1 mouse cellular context compared by ENCODE assay signal in the genomic region with DNA sequence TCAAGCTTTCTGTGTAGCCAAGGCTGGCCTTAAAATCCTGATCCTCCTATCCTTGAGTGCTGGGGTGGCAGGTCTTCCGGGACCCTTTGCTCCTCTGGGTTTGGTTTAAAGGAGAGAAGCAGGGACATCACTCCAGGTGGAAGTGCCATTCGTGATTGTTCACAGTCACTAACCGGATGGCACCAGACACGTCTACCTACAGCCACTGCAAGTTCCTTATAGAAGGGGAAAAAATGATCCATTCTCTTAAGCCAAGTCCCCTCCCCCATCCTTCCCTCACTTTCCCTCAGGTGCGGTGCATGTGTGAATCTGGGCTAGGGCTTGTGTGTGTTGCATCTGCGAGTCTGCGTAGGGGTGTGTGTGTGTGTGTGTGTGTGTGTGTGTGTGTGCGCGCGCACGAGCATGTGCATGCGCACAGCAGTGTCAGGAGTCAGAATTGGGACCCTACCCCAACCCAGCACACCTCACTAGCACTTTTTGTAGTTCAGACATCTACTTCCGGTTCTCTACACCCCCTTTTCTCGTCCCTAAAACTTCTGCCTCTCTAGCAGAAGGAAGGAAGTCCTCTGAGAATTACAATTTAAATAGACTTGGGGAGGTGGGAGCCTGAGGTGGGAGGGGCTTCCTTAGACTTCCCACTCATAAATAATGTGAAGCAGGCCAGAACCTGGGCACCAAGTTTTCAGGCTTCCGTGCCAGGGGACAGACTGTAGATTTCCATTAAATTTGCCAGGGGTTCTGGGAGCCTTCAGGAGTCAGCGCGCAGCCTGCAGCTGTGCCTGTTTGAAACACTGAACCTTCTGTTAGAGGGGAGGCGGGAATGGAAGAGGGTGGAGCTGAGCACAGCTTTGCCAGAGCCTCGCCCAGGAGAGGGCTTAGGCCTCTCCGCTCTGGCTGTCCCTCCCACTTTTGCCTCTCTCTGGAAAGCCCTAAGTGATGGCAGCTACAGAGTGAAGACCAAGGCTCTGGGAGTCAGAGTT.
TF ChIP-seq lines count a peak whose summit lies in the region.

No protein-coding gene starts in this region.

TF ChIP-seq in MEL, 35 proteins besides CTCF, POLR2A, EP300 and RAD21:
- TF ChIP-seq SIN3A (IDR thresholded peaks at IDR 0.05; ENCODE audit: low read length) (no peak), GABPA (IDR thresholded peaks at IDR 0.05; ENCODE audit: low read depth, low read length) (no peak), MEF2A (IDR thresholded peaks at IDR 0.05; ENCODE audit: extremely low read depth, insufficient replicate concordance, low read depth, low read length, poor library complexity, severe bottlenecking) (no peak), ZKSCAN1 (IDR thresholded peaks at IDR 0.05; ENCODE audit: low read depth, low read length) (no peak), CHD2 (IDR thresholded peaks at IDR 0.05; ENCODE audit: low read length) (no peak), KAT2A (conservative IDR thresholded peaks at IDR 0.05; ENCODE audit: low read depth, low read length) (no peak), POLR2AphosphoS2 (IDR thresholded peaks at IDR 0.05; ENCODE audit: low read length) (no peak), MAFK (IDR thresholded peaks at IDR 0.05; ENCODE audit: borderline replicate concordance, low read depth, low read length) (no peak), POLR2AphosphoS5 (IDR thresholded peaks at IDR 0.05; ENCODE audit: borderline replicate concordance, low read depth, low read length) (no peak), ETS1 (IDR thresholded peaks at IDR 0.05; ENCODE audit: low read depth, low read length) (no peak), NELFE (IDR thresholded peaks at IDR 0.05; ENCODE audit: low read depth, low read length) (no peak), E2F4 (IDR thresholded peaks at IDR 0.05; ENCODE audit: borderline replicate concordance, low read depth, low read length) (no peak), TCF12 (IDR thresholded peaks at IDR 0.05; ENCODE audit: low read depth, low read length) (no peak), TAL1 (IDR thresholded peaks at IDR 0.05; ENCODE audit: low read length) (no peak), MAZ (IDR thresholded peaks at IDR 0.05; ENCODE audit: low read depth, low read length) (no peak), HCFC1 (IDR thresholded peaks at IDR 0.05; ENCODE audit: low read depth, low read length) (no peak), ZNF384 (IDR thresholded peaks at IDR 0.05; ENCODE audit: low read depth, low read length) (no peak), GATA1 (IDR thresholded peaks at IDR 0.05; ENCODE audit: low read depth, low read length) (no peak), RCOR1 (IDR thresholded peaks at IDR 0.05; ENCODE audit: low read depth, low read length) (no peak), TBP (IDR thresholded peaks at IDR 0.05; ENCODE audit: low read depth, low read length) (no peak)
